Mouse (Mus musculus): ENCODE measurements around the gene Arhgap21.

- TF ChIP-seq POLR2A (IDR thresholded peaks at IDR 0.05; ENCODE audit: borderline replicate concordance, extremely low read depth, low read depth, low read length): no peak
- no peak for TF ChIP-seq CTCF (IDR thresholded peaks at IDR 0.05; ENCODE audit: insufficient read depth, low read length)
Measured at GRCm38 (mm10) chr2:20879877-20880605, 88.6 kb downstream of the Arhgap21 start.

Data from lung, adult 2 months (tissue).